Mouse (Mus musculus) midbrain, embryonic 14.5 days (tissue): ENCODE results near the gene Diras1. TPM values are rescaled to one million over a fixed set of nuclear protein-coding genes. Genes with fewer than 3 reads are reported as not detected.
"Not testable (repeated sequence)": the region's sequence is repeated elsewhere in the genome, so short reads cannot be mapped to it uniquely, and the experiment has no call there.

Experiments used
- ATAC-seq: fragments of 200-750 bp; cut with Nextera tagmentation; 2 replicates; pipeline ENCODE4 v1.8.0; 2017; ENCODE audit warnings: moderate number of reproducible peaks, moderate library complexity; ENCODE audit not compliant: low FRiP score, low TSS enrichment
- DNase-seq: peaks from one replicate; pipeline ENCODE4 v3.0.0-alpha.2; 2015
- H3K27ac ChIP-seq: fragments of 300-500 bp; sonication (generic); replicated peaks from 2 replicates; pipeline ENCODE4 v1.5.1; 2014; ENCODE audit warnings: mild to moderate bottlenecking, low read depth, low read length, moderate library complexity
- H3K27me3 ChIP-seq: fragments of 300-500 bp; sonication (generic); 2 replicates; pipeline ENCODE4 v1.6.1; 2014; ENCODE audit warnings: low read length, control low read depth, mixed read lengths; ENCODE audit not compliant: control insufficient read depth, insufficient read depth
- H3K36me3 ChIP-seq: fragments of 300-500 bp; sonication (generic); 2 replicates; pipeline ENCODE4 v1.6.1; 2014; ENCODE audit warnings: low read length, control low read depth; ENCODE audit not compliant: control insufficient read depth, insufficient read depth
- H3K4me1 ChIP-seq: fragments of 300-500 bp; sonication (generic); 2 replicates; pipeline ENCODE4 v1.6.1; 2014; ENCODE audit warnings: mild to moderate bottlenecking, antibody characterized with exemption, low read length, control low read depth; ENCODE audit not compliant: control insufficient read depth, insufficient read depth
- H3K4me2 ChIP-seq: fragments of 300-500 bp; sonication (generic); 2 replicates; pipeline ENCODE4 v1.6.1; 2014; ENCODE audit warnings: mild to moderate bottlenecking, low read length, moderate library complexity
- H3K4me3 ChIP-seq: fragments of 300-500 bp; sonication (generic); replicated peaks from 2 replicates; pipeline ENCODE4 v1.5.1; 2014; ENCODE audit warnings: low read depth, low read length
- H3K9ac ChIP-seq: fragments of 300-500 bp; sonication (generic); replicated peaks from 2 replicates; pipeline ENCODE4 v1.6.1; 2014; ENCODE audit warnings: mild to moderate bottlenecking, low read length, moderate library complexity
- H3K9me3 ChIP-seq: fragments of 300-500 bp; sonication (generic); 2 replicates; pipeline ENCODE4 v1.6.1; 2016; ENCODE audit warnings: low read length, control low read depth, mixed read lengths; ENCODE audit not compliant: control insufficient read depth
- WGBS: fragments of 180-500 bp; shearing (Covaris S2); extraction: QIAGEN DNeasy Blood & Tissue Kit; methylation state at CpG from one replicate; pipeline ENCODE4 v1.1.7; 2014; 5-methylcytosine and 5-hydroxymethylcytosine counted together
- polyA plus RNA-seq: library from polyadenylated mRNA; unstranded; fragments of >200 nt; fragmentation: Nextera tagmentation; extraction: Ambion mirVana; gene quantifications from 2 replicates; pipeline ENCODE4 v1.2.1, GENCODE M21; 2014

Diras1 gene
- polyA plus RNA-seq, 1 experiment from 2014 or later, result 24.0 TPM

- Histone ChIP-seq H3K4me3 (no peak overlapping the region), H3K27me3 (peaks cover 9% of the 10 kb centered on the region), H3K9me3 (no peaks in the 10 kb centered on the region), H3K4me2 (no peak overlapping the region), H3K36me3 (no peaks in the 10 kb centered on the region), H3K9ac (no peak overlapping the region), H3K27ac (no peak overlapping the region), H3K4me1 (0 out of 2 replicates have a peak, but pooled peaks cover 3% of the 10 kb centered on the region)
- DNase-seq (peak; percentile 40), ATAC-seq (no peak)
- 15% methylated on average over 3 of the region's 3 CpGs for WGBS
These were observed 34.5 kb downstream of the Diras1 start for GRCm38 (mm10) chr10:80991007-80991406.

- no peaks in the 10 kb centered on the region for H3K9me3 ChIP-seq
- H3K4me3 ChIP-seq, result no peak overlapping the region
- H3K36me3 ChIP-seq, result no peaks in the 10 kb centered on the region
- H3K27ac ChIP-seq, result no peak overlapping the region
- no peak overlapping the region for H3K4me2 ChIP-seq
- WGBS, result 77% methylated on average over 7 of the region's 7 CpGs
- H3K9ac ChIP-seq, result no peak overlapping the region
- no peak for ATAC-seq
- 0 out of 2 replicates have a peak, but pooled peaks cover 3% of the 10 kb centered on the region for H3K4me1 ChIP-seq
- peaks cover 15% of the 10 kb centered on the region for H3K27me3 ChIP-seq
- DNase-seq, result no peak
These were observed 35.1 kb downstream of the Diras1 start for GRCm38 (mm10) chr10:80990406-80990805.

- peaks cover 21% of the 10 kb centered on the region for H3K27me3 ChIP-seq
- DNase-seq, ATAC-seq, H3K36me3 ChIP-seq, H3K9me3 ChIP-seq, H3K4me3 ChIP-seq, H3K4me1 ChIP-seq, H3K9ac ChIP-seq, H3K27ac ChIP-seq, H3K4me2 ChIP-seq: not testable (repeated sequence)
- WGBS, result 56% methylated on average over 4 of the region's 4 CpGs
These were observed 35.6 kb downstream of the Diras1 start for GRCm38 (mm10) chr10:80989854-80990253.

GRCm38 (mm10) chr10:80989446-80989845 is 36.0 kb downstream of the Diras1 start:
- 63% methylated on average over 6 of the region's 6 CpGs for WGBS
- H3K4me2 ChIP-seq, result no peak overlapping the region
- ATAC-seq (no peak), DNase-seq (no peak)
- 0 out of 2 replicates have a peak, but pooled peaks cover 3% of the 10 kb centered on the region for H3K4me1 ChIP-seq
- no peaks in the 10 kb centered on the region for H3K9me3 ChIP-seq
- no peak overlapping the region for H3K4me3 ChIP-seq
- no peak overlapping the region for H3K9ac ChIP-seq
- no peaks in the 10 kb centered on the region for H3K36me3 ChIP-seq
- H3K27me3 ChIP-seq, result peaks cover 23% of the 10 kb centered on the region
- H3K27ac ChIP-seq, result no peak overlapping the region

- ATAC-seq (peak; percentile 77), DNase-seq (peak; percentile 91)
- no peak overlapping the region for H3K27ac ChIP-seq
- peaks cover 23% of the 10 kb centered on the region for H3K27me3 ChIP-seq
- no peaks in the 10 kb centered on the region for H3K36me3 ChIP-seq
- 0 out of 2 replicates have a peak, but pooled peaks cover 3% of the 10 kb centered on the region for H3K4me1 ChIP-seq
- H3K4me2 ChIP-seq, result no peak overlapping the region
- WGBS, result 11% methylated on average over 10 of the region's 10 CpGs
- H3K9me3 ChIP-seq, result no peaks in the 10 kb centered on the region
- H3K4me3 ChIP-seq, result no peak overlapping the region
- no peak overlapping the region for H3K9ac ChIP-seq
These were observed 37.6 kb downstream of the Diras1 start for GRCm38 (mm10) chr10:80987709-80988441.

- Histone ChIP-seq H3K27ac (no peak overlapping the region), H3K36me3 (no peaks in the 10 kb centered on the region), H3K4me3 (no peak overlapping the region), H3K4me2 (no peak overlapping the region), H3K27me3 (peaks cover 23% of the 10 kb centered on the region), H3K9ac (no peak overlapping the region), H3K9me3 (no peaks in the 10 kb centered on the region), H3K4me1 (0 out of 2 replicates have a peak, but pooled peaks cover 3% of the 10 kb centered on the region)
- ATAC-seq (no peak), DNase-seq (no peak)
- WGBS, result 73% methylated on average over 6 of the region's 6 CpGs
These were observed 38.7 kb downstream of the Diras1 start for GRCm38 (mm10) chr10:80986754-80987153.

GRCm38 (mm10) chr10:80985970-80986701 is 39.3 kb downstream of the Diras1 start:
- peak overlapping the region; percentile 43 for H3K4me2 ChIP-seq
- peaks cover 23% of the 10 kb centered on the region for H3K27me3 ChIP-seq
- H3K9ac ChIP-seq, result peak overlapping the region; percentile 23; the same call in 1 of the 2 replicates
- no peak overlapping the region for H3K27ac ChIP-seq
- DNase-seq (no peak), ATAC-seq (no peak)
- peak overlapping the region; percentile 13; the same call in 1 of the 2 replicates for H3K4me3 ChIP-seq
- WGBS, result 35% methylated on average over 13 of the region's 13 CpGs
- H3K9me3 ChIP-seq, result no peaks in the 10 kb centered on the region
- H3K4me1 ChIP-seq, result 0 out of 2 replicates have a peak, but pooled peaks cover 3% of the 10 kb centered on the region
- H3K36me3 ChIP-seq, result no peaks in the 10 kb centered on the region

- Histone ChIP-seq H3K4me1 (0 out of 2 replicates have a peak, but pooled peaks cover 3% of the 10 kb centered on the region), H3K4me3 (peak overlapping the region; percentile 13; the same call in 1 of the 2 replicates), H3K27me3 (peaks cover 23% of the 10 kb centered on the region), H3K27ac (no peak overlapping the region), H3K9me3 (no peaks in the 10 kb centered on the region), H3K9ac (peak overlapping the region; percentile 23; the same call in 1 of the 2 replicates), H3K4me2 (peak overlapping the region; percentile 43), H3K36me3 (no peaks in the 10 kb centered on the region)
- ATAC-seq (no peak), DNase-seq (no peak)
- 8% methylated on average over 37 of the region's 37 CpGs for WGBS
These were observed 40.1 kb downstream of the Diras1 start for GRCm38 (mm10) chr10:80985241-80985969.
